Mouse (Mus musculus): Measurements from ENCODE around the gene Cnp.

GRCm38 (mm10) chr11:100552842-100553241 is 21.9 kb upstream of the Cnp start:
- TF ChIP-seq CTCF (IDR thresholded peaks at IDR 0.05 in 2 of 3, conservative IDR thresholded peaks at IDR 0.05 in 1 of 3; ENCODE audit: control insufficient read depth in 1 of 3, insufficient read depth in 1 of 3, low read depth in 2 of 3, low read length in 3 of 3, poor library complexity in 1 of 3, severe bottlenecking in 1 of 3), result no peak
- TF ChIP-seq EP300 (IDR thresholded peaks at IDR 0.05; ENCODE audit: low read depth in 1 of 2, low read length in 2 of 2), result no peak
- no peak for TF ChIP-seq GATA1 (IDR thresholded peaks at IDR 0.05; ENCODE audit: low read depth, low read length)
- no peak for TF ChIP-seq MYC (IDR thresholded peaks at IDR 0.05; ENCODE audit: low read depth, low read length)
- no peak for TF ChIP-seq USF2 (IDR thresholded peaks at IDR 0.05; ENCODE audit: borderline replicate concordance in 1 of 2, insufficient read depth in 1 of 2, low read depth in 1 of 2, low read length in 2 of 2)

Measured in MEL (cell line).